Mouse (Mus musculus) left cerebral cortex, adult 2 months (tissue): Measurements from ENCODE around the gene Cpped1. TPM values are rescaled to one million over a fixed set of nuclear protein-coding genes. Genes with fewer than 3 reads are reported as not detected.

Experiments used
- DNase-seq, 2 experiments: peaks; one replicate each; pipeline ENCODE4 v3.0.0; 2021 to 2022; ENCODE audit warnings: low spot score in 2 of 2, mixed read lengths in 1 of 2; ENCODE audit errors: extremely low spot score in 1 of 2
- H3K27ac ChIP-seq: fragments of 200-600 bp; 2 replicates; pipeline ENCODE4 v1.8.1; 2022
- H3K4me3 ChIP-seq: fragments of 200-600 bp; 2 replicates; pipeline ENCODE4 v1.8.1; 2022
- CTCF ChIP-seq: fragments of 200-600 bp; IDR thresholded peaks from 2 replicates; pipeline ENCODE4 v1.8.1; 2022; ENCODE audit warnings: antibody characterized with exemption, mild to moderate bottlenecking, moderate library complexity
- intact Hi-C: fragments of 180-260 bp; cut with DNase I; formaldehyde crosslinking; loops from one replicate; pipeline ENCODE4 v1.15.1; 2025
- total RNA-seq, 2 experiments: library from RNA; stranded (reverse); gene quantifications; 2 replicates each; pipeline ENCODE4 v1.2.3; 2021

Cpped1 gene
- total RNA-seq, 2 experiments from 2014 or later, result 35.8 to 38.5 TPM

- TF ChIP-seq CTCF, result no peak
Measured at GRCm38 (mm10) chr16:11828816-11829215, 80.4 kb downstream of the Cpped1 start.

DNA sequence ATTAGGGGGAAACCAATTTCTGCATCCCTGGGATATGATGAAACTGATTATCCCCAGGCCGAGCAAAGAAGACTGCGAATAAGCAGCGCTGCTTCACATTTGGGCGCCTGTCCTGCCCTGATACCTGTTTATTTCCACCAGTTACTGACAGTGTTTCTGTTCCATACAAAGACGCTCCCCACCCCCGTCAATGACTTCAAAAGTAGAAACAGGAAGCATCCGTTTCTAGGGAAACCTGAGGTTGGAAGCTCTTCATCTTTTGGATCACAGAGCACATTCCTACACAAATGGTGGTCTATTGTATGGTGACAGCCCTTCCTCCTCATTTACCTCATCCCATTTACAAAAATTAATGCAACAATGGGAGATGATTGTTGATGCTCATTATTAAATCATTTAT lies 84.4 kb downstream of the Cpped1 start:
- intact Hi-C loops, result no loop called here
- Histone ChIP-seq H3K4me3 (peak overlapping the region; percentile 26), H3K27ac (peak overlapping the region; percentile 86)
- peak; percentile 21 to 23 for DNase-seq
- no peak for TF ChIP-seq CTCF

More at GRCm38 (mm10) chr16:11828816-11829215, 80.4 kb downstream of the Cpped1 start:
- no peak for DNase-seq
- no peak overlapping the region for H3K27ac ChIP-seq
- no peak overlapping the region for H3K4me3 ChIP-seq
- intact Hi-C loops, result no loop called here

- Histone ChIP-seq H3K4me3 (peak overlapping the region; percentile 26), H3K27ac (peak overlapping the region; percentile 86)
- no peak for DNase-seq
- intact Hi-C loops, result no loop called here
- no peak for TF ChIP-seq CTCF
Measured at GRCm38 (mm10) chr16:11824385-11824784, 84.9 kb downstream of the Cpped1 start.

DNA sequence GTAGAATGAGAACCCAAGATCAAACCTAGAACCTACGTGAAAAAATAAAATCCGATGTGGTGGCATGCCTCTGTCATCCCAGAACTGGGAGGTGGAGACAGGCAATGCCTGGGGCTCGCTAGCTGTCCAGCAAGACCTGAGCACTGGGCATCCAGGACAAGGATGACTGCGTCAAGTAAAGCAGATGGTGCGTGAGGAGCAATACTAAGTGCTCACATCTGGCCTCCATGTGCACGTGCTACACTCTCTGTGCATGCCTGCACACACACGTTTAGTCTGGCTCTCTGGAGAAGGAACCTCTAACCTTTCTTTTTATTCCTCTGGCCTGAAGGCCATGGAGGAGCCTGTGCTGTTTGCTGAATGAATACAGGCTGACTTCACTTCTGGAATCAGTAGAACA lies 88.5 kb downstream of the Cpped1 start:
- TF ChIP-seq CTCF, result no peak
- no peak for DNase-seq
- H3K4me3 ChIP-seq, result no peak overlapping the region
- H3K27ac ChIP-seq, result no peak overlapping the region
- intact Hi-C loops, result no loop called here

- intact Hi-C loops, result no loop called here
Measured at GRCm38 (mm10) chr16:11814935-11815650, 94.2 kb downstream of the Cpped1 start.

DNA sequence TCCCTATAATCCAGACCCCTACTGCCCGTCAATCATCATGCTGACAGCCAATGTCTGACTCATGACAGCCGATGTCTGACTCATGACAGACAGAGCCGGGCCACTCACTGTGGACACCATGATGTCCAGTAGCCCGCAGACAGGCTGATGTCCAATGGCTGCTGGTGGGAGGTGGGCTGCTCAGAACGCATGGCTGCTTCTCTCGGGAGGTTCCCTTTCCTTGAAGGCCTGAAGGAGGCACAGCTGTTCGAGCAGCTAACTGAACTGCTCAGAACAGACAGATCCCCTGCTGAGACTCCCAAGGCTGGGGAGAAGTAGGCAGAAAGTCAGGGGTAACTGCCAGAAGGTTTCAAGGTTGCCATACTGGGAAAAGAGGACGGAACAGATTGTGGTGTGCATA lies 97.1 kb downstream of the Cpped1 start:
- Histone ChIP-seq H3K27ac (no peak overlapping the region), H3K4me3 (no peak overlapping the region)
- intact Hi-C loops, result no loop called here
- TF ChIP-seq CTCF, result no peak
- DNase-seq, result no peak

More at GRCm38 (mm10) chr16:11814935-11815650, 94.2 kb downstream of the Cpped1 start:
- TF ChIP-seq CTCF, result no peak; the same call in 1 of the 2 replicates
- Histone ChIP-seq H3K4me3 (no peak overlapping the region), H3K27ac (no peak overlapping the region)
- DNase-seq, result no peak

GRCm38 (mm10) chr16:11809615-11810014 lies 99.6 kb downstream of the Cpped1 start:
- intact Hi-C loops, result no loop called here
- no peak for TF ChIP-seq CTCF
- no peak overlapping the region for H3K4me3 ChIP-seq
- no peak overlapping the region for H3K27ac ChIP-seq
- no peak for DNase-seq

DNA sequence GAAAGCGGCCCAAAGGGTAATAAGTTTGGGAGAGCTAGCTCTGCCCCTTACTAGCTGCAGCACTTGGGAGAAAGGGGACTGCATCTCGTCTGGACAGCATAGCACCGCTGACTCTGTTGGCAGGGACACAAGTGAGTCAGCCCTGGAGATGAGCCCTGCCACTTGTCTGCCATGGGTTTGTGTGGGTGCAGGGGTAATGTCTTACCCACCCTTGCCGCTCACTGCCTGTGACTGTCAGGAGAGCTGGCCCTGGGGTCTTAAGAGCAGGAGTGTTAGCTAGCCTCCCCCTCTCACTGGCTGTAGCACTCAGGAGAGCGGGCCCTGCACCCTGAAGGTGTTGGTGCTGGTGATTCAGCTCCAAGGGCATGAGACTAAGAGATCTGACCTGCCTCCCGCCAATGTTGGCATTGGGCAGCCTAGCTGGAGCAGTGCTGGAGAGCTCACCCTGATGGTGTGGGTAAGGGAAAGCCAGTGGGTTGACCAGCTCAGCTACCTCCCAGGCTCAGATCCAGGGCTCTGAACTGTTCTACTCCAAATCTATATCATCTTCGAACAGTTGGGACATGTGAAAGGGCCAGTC lies 107.2 kb downstream of the Cpped1 start:
- intact Hi-C loops, result no loop called here
- H3K27ac ChIP-seq, result no peak overlapping the region
- no peak for TF ChIP-seq CTCF
- no peak overlapping the region for H3K4me3 ChIP-seq
- no peak for DNase-seq

DNA sequence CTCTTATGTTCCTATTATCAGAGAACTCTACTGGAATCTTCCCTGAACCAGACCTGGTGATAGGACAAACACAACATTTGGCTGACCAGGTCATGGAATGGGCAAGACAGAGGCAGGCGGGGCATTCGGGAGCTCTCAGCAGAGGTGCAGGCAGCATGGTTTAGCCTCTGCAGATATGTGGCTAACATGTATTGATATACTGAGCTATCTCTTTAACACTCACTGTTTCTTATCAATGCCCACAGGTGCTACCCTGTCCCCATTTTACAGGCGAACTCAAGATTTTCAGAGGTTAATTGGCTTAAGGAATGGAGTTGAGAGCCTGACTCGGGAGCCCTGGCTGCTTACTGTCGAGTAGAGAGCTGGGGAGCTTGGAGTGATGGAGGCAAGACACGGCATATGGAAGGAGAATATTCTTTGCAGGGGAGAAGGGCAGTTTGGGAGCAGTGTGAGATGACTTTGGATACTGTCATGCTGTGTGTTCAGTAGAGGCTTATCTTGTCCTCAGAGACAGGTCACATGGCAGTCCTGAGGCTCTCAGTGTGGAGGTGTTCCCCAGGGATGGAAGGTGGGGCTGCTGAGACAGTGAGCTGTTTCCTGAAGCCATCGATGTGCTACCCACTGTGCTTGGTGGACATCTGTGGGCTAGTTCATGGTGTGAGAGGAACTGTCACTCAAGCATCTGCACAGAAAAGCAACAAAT lies 113.3 kb downstream of the Cpped1 start:
- Histone ChIP-seq H3K4me3 (no peak overlapping the region), H3K27ac (no peak overlapping the region)
- TF ChIP-seq CTCF, result no peak
- intact Hi-C loops, result no loop called here
- no peak for DNase-seq

GRCm38 (mm10) chr16:11794628-11795027 lies 114.6 kb downstream of the Cpped1 start:
- Histone ChIP-seq H3K4me3 (no peak overlapping the region), H3K27ac (no peak overlapping the region)
- intact Hi-C loops, result no loop called here
- TF ChIP-seq CTCF, result no peak
- DNase-seq, result no peak

GRCm38 (mm10) chr16:11793391-11793790 lies 115.9 kb downstream of the Cpped1 start:
- no peak for TF ChIP-seq CTCF
- Histone ChIP-seq H3K27ac (no peak overlapping the region), H3K4me3 (no peak overlapping the region)
- intact Hi-C loops, result no loop called here
- no peak for DNase-seq

- TF ChIP-seq CTCF, result no peak
- H3K4me3 ChIP-seq, result no peak overlapping the region
- H3K27ac ChIP-seq, result no peak overlapping the region
- DNase-seq, result no peak
- intact Hi-C loops, result no loop called here
Measured at GRCm38 (mm10) chr16:11790476-11790875, 118.8 kb downstream of the Cpped1 start.
